Mouse (Mus musculus): ENCODE results near the gene H2al1h.
"Not testable (repeated sequence)": the region's sequence is repeated elsewhere in the genome, so short reads cannot be mapped to it uniquely, and the experiment has no call there.

Gene H2al1h

GRCm38 (mm10) chrX:11321192-11321591 lies at the start of gene H2al1h:
TSS of gene H2al1h (plus strand) at chrX:11321492.
- not testable (repeated sequence) for DNase-seq (ENCODE audit: low spot score)

GRCm38 (mm10) chrX:11273190-11273589 lies 48.1 kb upstream of the H2al1h start:
- DNase-seq (ENCODE audit: low spot score): no peak

- DNase-seq (ENCODE audit: low spot score): no peak
Measured at GRCm38 (mm10) chrX:11277083-11277482, 44.2 kb upstream of the H2al1h start.

GRCm38 (mm10) chrX:11280741-11281140 lies 40.6 kb upstream of the H2al1h start:
- no peak for DNase-seq (ENCODE audit: low spot score)

GRCm38 (mm10) chrX:11288306-11288882 lies 32.9 kb upstream of the H2al1h start:
- DNase-seq (ENCODE audit: low spot score): no peak

GRCm38 (mm10) chrX:11289244-11289643 lies 32.0 kb upstream of the H2al1h start:
- DNase-seq (ENCODE audit: low spot score): no peak

GRCm38 (mm10) chrX:11298957-11299356 lies 22.3 kb upstream of the H2al1h start, which contains the start of gene H2al1a:
TSS of gene H2al1a (plus strand) at chrX:11299257.
- DNase-seq (ENCODE audit: low spot score): not testable (repeated sequence)

GRCm38 (mm10) chrX:11302132-11302531 lies 19.2 kb upstream of the H2al1h start, which contains the start of gene H2al1b:
TSS of gene H2al1b (plus strand) at chrX:11302432.
- not testable (repeated sequence) for DNase-seq (ENCODE audit: low spot score)

GRCm38 (mm10) chrX:11305355-11305754 lies 15.9 kb upstream of the H2al1h start, which contains the start of gene H2al1c:
TSS of gene H2al1c (plus strand) at chrX:11305655.
- not testable (repeated sequence) for DNase-seq (ENCODE audit: low spot score)

GRCm38 (mm10) chrX:11308524-11308923 lies 12.8 kb upstream of the H2al1h start, which contains the start of gene H2al1d:
TSS of gene H2al1d (plus strand) at chrX:11308824.
- not testable (repeated sequence) for DNase-seq (ENCODE audit: low spot score)

- DNase-seq (ENCODE audit: low spot score): not testable (repeated sequence)
Measured at GRCm38 (mm10) chrX:11311634-11312033, 9.7 kb upstream of the H2al1h start, which contains the start of gene H2al1e. TSS of gene H2al1e (plus strand) at chrX:11311934.

- not testable (repeated sequence) for DNase-seq (ENCODE audit: low spot score)
Measured at GRCm38 (mm10) chrX:11314858-11315257, 6.4 kb upstream of the H2al1h start, which contains the start of gene H2al1f. TSS of gene H2al1f (plus strand) at chrX:11315158.

GRCm38 (mm10) chrX:11317956-11318355 lies 3.3 kb upstream of the H2al1h start, which contains the start of gene H2al1g:
TSS of gene H2al1g (plus strand) at chrX:11318256.
- not testable (repeated sequence) for DNase-seq (ENCODE audit: low spot score)

- DNase-seq (ENCODE audit: low spot score): not testable (repeated sequence)
Measured at GRCm38 (mm10) chrX:11324359-11324758, 3.1 kb downstream of the H2al1h start, which contains the start of gene H2al1i. TSS of gene H2al1i (plus strand) at chrX:11324659.

- not testable (repeated sequence) for DNase-seq (ENCODE audit: low spot score)
Measured at GRCm38 (mm10) chrX:11327522-11327921, 6.2 kb downstream of the H2al1h start, which contains the start of gene H2al1j. TSS of gene H2al1j (plus strand) at chrX:11327822.

- no peak for DNase-seq (ENCODE audit: low spot score)
Measured at GRCm38 (mm10) chrX:11345762-11346161, 24.5 kb downstream of the H2al1h start.

- no peak for DNase-seq (ENCODE audit: low spot score)
Measured at GRCm38 (mm10) chrX:11346756-11347155, 25.5 kb downstream of the H2al1h start.

GRCm38 (mm10) chrX:11360823-11361222 lies 39.5 kb downstream of the H2al1h start:
- no peak for DNase-seq (ENCODE audit: low spot score)

GRCm38 (mm10) chrX:11361261-11361660 lies 40.0 kb downstream of the H2al1h start:
- DNase-seq (ENCODE audit: low spot score): no peak

GRCm38 (mm10) chrX:11363890-11364289 lies 42.6 kb downstream of the H2al1h start:
- no peak for DNase-seq (ENCODE audit: low spot score)

- no peak for DNase-seq (ENCODE audit: low spot score)
Measured at GRCm38 (mm10) chrX:11365151-11365550, 43.9 kb downstream of the H2al1h start.

Data from MN1 (cell line).